Mouse (Mus musculus): ENCODE measurements around the gene Agmo. TPM values are rescaled to one million over a fixed set of nuclear protein-coding genes. Genes with fewer than 3 reads are reported as not detected.

Gene Agmo
- 0.21 and 0.28 TPM in 2 replicates for polyA plus RNA-seq (2016; fragmentation: Nextera tagmentation; extraction: Ambion mirVana)

DNA sequence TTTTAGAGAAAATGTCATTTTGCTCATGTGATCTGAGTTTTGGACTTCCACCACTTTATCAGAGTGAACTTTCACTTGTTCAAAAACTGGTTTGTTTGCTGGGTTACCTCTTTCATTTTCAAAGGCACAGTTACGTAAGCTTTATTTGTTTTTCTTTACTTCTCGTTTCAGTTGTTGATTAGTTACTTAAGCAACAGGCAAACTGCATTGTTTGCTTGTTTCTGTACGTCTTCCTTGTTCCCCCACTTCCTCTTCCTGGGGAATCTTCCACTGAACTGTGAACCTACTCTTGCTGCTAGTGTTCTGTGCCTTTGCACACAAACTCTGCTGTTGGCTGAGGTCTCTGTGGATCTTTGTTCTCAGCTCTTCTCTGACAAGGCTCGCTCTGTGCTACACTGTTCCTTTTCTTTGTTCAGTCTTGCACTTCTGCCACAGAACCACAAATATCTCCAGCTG lies at the start of gene Agmo:
TSS of gene Agmo (plus strand) at position 76 of the 456 bp plus-strand sequence.
- 68% methylated on average over 4 of the region's 4 CpGs for WGBS
- DNase-seq (ENCODE audit: extremely low spot score, low spot score) = no peak
- H3K36me3 ChIP-seq (replicated peaks) = no peaks in the 10 kb centered on the region
- H3K27me3 ChIP-seq (ENCODE audit: poor library complexity, severe bottlenecking) = no peaks in the 10 kb centered on the region
- no peaks in the 10 kb centered on the region for H3K9me3 ChIP-seq
- no peak within 1 kb of the TSS for H3K4me3 ChIP-seq
- no peaks in the 10 kb centered on the region for H3K4me1 ChIP-seq
- no peak within 1 kb of the TSS for H3K27ac ChIP-seq

DNA sequence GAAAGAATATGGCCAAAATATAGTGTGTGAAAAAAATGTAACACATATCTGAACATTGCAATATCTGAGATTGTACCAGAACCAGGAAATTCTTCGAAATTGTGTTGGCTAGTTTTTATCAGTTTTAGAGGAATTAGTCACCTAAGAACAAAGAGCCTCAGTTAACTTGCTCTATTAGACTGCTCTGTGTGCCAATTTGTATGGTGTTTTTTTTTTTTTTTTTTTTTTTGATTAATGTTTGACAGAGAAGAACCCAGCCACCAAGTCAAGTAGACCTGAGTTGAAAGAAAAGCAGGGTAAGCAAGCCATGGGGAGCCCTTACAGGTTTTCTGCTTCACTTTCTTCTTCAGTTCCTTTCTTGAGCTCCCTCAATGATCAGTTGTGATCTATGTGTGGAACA lies 10.3 kb upstream of the Agmo start:
- Histone ChIP-seq H3K4me3 (no peak overlapping the region), H3K9me3 (no peaks in the 10 kb centered on the region), H3K36me3 (replicated peaks) (no peaks in the 10 kb centered on the region), H3K4me1 (no peaks in the 10 kb centered on the region), H3K27ac (no peak overlapping the region), H3K27me3 (ENCODE audit: poor library complexity, severe bottlenecking) (no peaks in the 10 kb centered on the region)
- 88% methylated on average over 1 of the region's 1 CpGs for WGBS
- DNase-seq (ENCODE audit: extremely low spot score, low spot score) = no peak

DNA sequence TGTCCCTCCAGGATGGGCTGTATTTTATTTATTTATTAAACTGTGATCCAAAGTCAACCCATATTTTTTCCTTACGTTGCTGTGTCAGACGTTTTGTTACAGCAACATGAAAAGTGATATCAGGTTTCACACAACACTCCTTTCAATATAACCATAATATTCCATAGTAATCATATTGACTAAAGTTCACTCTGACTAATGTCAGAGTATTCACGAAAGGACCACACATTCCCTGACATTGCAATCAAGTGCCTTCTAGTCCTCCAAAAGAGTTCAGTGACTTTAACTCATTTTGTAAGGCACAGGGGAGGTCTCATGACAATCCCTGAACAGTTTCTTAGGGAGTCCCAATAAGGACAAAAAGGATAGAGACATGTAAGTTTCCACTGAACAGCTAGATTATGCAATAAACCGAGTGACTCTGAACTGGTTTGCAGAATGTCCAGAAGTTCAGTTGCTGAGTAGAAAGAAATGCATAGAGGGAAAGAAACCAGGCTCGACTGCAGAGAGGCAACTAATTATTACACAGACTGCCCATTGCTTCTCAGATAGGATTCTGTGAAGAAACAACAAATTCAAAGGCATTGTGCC lies 371 bp upstream of the Agmo start:
- Histone ChIP-seq H3K9me3 (no peaks in the 10 kb centered on the region), H3K4me1 (no peaks in the 10 kb centered on the region), H3K36me3 (replicated peaks) (no peaks in the 10 kb centered on the region), H3K27ac (no peak overlapping the region), H3K27me3 (ENCODE audit: poor library complexity, severe bottlenecking) (no peaks in the 10 kb centered on the region), H3K4me3 (no peak overlapping the region)
- no peak for DNase-seq (ENCODE audit: extremely low spot score, low spot score)
- WGBS = 82% methylated on average over 5 of the region's 5 CpGs

DNA sequence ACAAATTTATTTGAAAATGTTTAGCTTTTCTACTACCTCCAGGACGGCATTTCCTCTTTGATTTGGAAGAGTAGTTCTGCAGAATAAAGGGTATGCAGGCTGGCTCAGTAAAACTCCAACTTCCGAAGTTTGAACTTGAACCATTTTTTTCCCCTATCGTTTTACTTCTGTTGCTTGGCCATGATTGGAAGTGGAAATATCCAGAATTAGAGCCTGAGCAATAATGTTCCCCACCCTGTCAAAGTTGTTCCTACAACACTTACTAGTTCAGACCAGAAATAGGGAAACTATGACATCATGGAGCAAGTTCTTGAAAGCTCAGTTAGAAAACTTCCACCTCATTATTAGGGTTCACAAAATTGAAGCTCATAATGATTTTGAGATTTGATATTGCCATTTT lies 1.0 kb downstream of the Agmo start:
- WGBS = 90% methylated on average over 3 of the region's 3 CpGs
- H3K4me3 ChIP-seq = no peak overlapping the region
- DNase-seq (ENCODE audit: extremely low spot score, low spot score) = no peak

DNA sequence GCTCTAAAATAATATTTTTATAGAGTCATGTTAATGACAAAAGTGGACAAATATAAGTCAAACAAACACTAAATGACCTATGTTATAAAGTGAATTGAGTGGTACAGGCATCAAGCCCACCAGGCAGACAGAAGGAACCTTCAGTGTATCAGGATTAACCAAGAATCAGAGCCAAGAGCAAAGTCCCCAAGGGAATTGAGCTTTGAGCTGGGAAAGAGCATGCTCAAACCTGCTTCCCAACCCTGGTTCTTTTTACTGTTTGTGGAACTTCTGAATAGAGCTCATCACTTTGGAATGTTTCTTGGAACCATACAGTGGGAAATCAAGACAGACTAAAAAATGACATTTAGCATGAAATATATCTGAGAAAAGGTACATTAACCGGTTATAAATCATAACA lies 3.4 kb downstream of the Agmo start:
- Histone ChIP-seq H3K9me3 (no peaks in the 10 kb centered on the region), H3K4me1 (no peaks in the 10 kb centered on the region), H3K36me3 (replicated peaks) (no peaks in the 10 kb centered on the region), H3K27ac (no peak overlapping the region), H3K4me3 (no peak overlapping the region), H3K27me3 (ENCODE audit: poor library complexity, severe bottlenecking) (no peaks in the 10 kb centered on the region)
- 94% methylated on average over 1 of the region's 1 CpGs for WGBS
- no peak for DNase-seq (ENCODE audit: extremely low spot score, low spot score)

More for the DNA sequence above, 1.0 kb downstream of the Agmo start:
- no peaks in the 10 kb centered on the region for H3K4me1 ChIP-seq
- no peak overlapping the region for H3K27ac ChIP-seq
- no peaks in the 10 kb centered on the region for H3K36me3 ChIP-seq (replicated peaks)
- H3K27me3 ChIP-seq (ENCODE audit: poor library complexity, severe bottlenecking) = no peaks in the 10 kb centered on the region
- H3K9me3 ChIP-seq = no peaks in the 10 kb centered on the region

DNA sequence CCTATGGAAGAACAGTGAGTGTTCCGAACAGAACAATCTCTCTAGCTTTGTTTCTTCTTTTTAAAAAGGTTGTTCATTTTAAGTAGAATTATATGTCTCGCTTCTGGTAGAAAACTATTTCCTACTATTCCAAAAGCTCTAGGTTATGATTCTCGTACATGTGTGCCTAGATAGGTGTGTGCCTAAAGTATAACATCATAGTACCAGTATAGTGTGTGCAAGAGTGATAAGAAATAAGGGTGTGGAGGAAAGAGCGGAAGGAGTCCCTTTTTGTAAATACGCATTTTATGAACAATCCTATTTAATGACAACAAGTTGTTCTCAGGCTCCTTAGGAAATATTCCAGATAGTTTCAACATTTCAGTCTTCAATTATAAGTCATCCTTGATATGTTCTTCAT lies 10.2 kb downstream of the Agmo start:
- Histone ChIP-seq H3K36me3 (replicated peaks) (no peaks in the 10 kb centered on the region), H3K4me3 (no peak overlapping the region), H3K27ac (no peak overlapping the region), H3K9me3 (no peaks in the 10 kb centered on the region), H3K4me1 (no peaks in the 10 kb centered on the region), H3K27me3 (ENCODE audit: poor library complexity, severe bottlenecking) (no peaks in the 10 kb centered on the region)
- 94% methylated on average over 5 of the region's 5 CpGs for WGBS
- no peak for DNase-seq (ENCODE audit: extremely low spot score, low spot score)

DNA sequence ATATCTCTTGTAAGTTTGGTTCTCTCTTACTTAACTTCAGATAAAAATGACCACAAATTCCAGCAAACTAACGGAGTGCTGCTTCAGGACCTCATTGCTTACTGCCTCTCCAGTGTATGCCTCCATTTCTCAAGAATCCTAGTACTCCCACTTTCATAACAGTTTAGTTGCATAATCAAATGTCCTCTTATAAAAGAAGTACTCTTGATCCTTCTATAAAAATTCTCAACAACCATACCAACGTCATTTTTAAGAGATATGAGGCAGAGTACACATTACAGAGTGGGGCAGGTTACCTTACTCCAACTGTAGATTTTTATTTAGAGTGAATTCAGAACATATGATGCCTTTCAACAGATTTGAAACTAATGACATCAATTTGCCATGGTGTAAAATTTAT lies 15.7 kb downstream of the Agmo start:
- Histone ChIP-seq H3K27ac (no peak overlapping the region), H3K4me3 (no peak overlapping the region), H3K27me3 (ENCODE audit: poor library complexity, severe bottlenecking) (no peaks in the 10 kb centered on the region), H3K36me3 (replicated peaks) (no peaks in the 10 kb centered on the region), H3K4me1 (no peaks in the 10 kb centered on the region), H3K9me3 (no peaks in the 10 kb centered on the region)
- no peak for DNase-seq (ENCODE audit: extremely low spot score, low spot score)
- 86% methylated on average over 2 of the region's 2 CpGs for WGBS

DNA sequence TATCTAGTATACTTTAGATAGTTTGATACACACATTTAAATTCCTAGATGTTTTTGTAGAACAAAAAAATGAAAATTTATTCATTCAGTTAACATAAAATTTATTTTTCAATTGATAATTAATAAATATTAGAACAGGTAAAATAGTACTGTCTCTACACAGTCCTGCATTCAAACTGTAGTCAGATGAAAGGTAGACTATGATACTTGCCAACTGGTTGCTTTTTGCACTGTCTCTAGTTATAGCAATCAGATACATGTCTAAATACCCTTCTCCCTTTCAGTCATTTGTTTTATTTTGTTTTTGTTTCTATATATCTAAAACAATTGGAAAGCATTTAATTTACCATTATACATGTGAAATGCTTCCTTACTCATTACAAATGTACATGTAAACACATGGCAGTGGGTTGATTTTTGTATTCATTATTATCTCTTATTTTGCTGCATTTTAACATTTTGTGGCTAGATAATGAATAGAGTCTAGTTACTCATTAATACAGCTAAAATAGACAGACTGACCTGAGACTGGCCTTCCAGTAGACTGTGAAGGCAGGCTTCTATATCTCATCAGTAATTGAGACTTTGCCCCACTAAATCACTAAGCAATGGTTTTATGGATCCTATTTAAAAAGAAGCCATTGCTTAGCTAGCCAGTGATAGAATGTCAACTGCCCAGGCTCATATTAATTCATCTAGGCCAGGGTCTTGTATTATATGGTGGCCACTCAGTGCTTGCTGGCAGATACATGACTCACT lies 18.5 kb downstream of the Agmo start:
- Histone ChIP-seq H3K36me3 (replicated peaks) (no peaks in the 10 kb centered on the region), H3K27me3 (ENCODE audit: poor library complexity, severe bottlenecking) (no peaks in the 10 kb centered on the region), H3K27ac (no peak overlapping the region), H3K4me3 (no peak overlapping the region), H3K9me3 (no peaks in the 10 kb centered on the region), H3K4me1 (peaks cover 3% of the 10 kb centered on the region; the same call in 1 of the 2 replicates)
- no peak for DNase-seq (ENCODE audit: extremely low spot score, low spot score)

DNA sequence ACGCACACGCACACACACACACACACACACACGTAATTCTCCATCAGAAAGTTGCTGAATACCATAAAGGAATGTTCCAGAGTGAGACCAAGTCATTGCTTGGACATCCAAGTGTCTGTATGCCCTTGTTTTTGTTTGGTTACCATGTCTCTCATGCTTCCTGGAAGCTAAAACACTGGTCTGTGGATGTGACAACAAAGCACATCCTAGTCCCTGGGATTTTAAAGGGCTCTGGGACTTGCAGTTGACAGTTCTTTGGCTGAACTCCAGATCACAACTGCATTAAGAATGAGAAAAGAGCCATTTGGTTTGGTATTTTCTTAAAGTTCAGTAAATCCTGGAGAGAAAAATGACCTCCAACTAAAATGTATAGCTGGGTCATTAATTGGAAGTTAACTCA lies 22.2 kb downstream of the Agmo start:
- WGBS = 83% methylated on average over 3 of the region's 3 CpGs
- Histone ChIP-seq H3K27me3 (ENCODE audit: poor library complexity, severe bottlenecking) (no peaks in the 10 kb centered on the region), H3K36me3 (replicated peaks) (no peaks in the 10 kb centered on the region)

DNA sequence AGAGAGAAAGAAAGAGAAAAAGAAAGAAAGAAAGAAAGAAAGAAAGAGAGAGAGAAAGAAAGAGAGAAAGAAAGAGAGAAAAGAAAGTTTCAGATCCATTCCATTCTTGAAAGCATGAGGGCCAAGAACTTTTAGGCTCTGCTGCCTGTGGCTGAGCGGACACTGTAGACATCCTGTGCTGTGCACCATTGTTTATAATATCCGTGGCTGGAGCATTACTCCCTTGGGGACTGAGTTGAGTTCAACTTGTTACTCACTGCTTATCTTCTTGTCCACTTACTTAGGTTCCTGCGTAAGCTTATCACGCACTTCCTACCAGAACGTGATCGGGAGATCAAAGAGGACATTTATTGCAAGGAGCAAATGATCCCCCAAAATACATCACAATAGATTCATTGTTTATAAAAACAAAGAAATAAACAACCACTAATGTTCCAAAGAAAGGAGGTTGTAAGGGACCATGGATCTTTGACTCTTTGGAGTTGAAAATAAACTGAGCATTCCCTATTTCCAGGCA lies 27.3 kb downstream of the Agmo start:
- whole genome bisulfite sequencing = 67% methylated on average over 6 of the region's 6 CpGs
- H3K36me3 ChIP-seq (replicated peaks) = no peaks in the 10 kb centered on the region
- no peaks in the 10 kb centered on the region for H3K27me3 ChIP-seq (ENCODE audit: poor library complexity, severe bottlenecking)
- peaks cover 7% of the 10 kb centered on the region; the same call in 1 of the 2 replicates for H3K4me1 ChIP-seq
- H3K27ac ChIP-seq = no peak overlapping the region
- H3K4me3 ChIP-seq = no peak overlapping the region
- no peak for DNase-seq (ENCODE audit: extremely low spot score, low spot score)
- H3K9me3 ChIP-seq = no peaks in the 10 kb centered on the region

More for the DNA sequence above, 22.2 kb downstream of the Agmo start:
- Histone ChIP-seq H3K4me1 (peaks cover 3% of the 10 kb centered on the region; the same call in 1 of the 2 replicates), H3K9me3 (no peaks in the 10 kb centered on the region), H3K4me3 (no peak overlapping the region), H3K27ac (no peak overlapping the region)
- DNase-seq (ENCODE audit: extremely low spot score, low spot score) = no peak

DNA sequence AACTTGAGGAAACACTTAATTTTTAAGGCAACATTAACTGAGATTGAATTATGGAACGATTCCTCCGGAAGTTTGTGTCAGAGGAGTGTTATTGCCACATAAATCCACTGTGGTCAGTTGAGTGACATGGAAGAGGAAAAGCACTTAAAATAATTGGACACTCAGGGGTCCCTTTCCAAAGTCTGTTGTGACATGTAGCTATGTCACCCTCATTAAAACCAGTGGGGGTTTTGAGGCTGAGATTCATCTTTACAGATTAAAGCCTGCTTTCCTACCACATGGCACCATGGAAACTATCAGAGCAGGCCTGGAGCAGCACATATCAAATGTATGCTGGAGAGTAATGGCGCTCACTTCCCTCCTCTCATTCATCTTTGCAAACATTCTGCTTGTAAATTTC lies 31.2 kb downstream of the Agmo start:
- H3K36me3 ChIP-seq (replicated peaks) = no peaks in the 10 kb centered on the region
- H3K4me1 ChIP-seq = peaks cover 5% of the 10 kb centered on the region; the same call in 1 of the 2 replicates
- H3K4me3 ChIP-seq = no peak overlapping the region
- no peaks in the 10 kb centered on the region for H3K27me3 ChIP-seq (ENCODE audit: poor library complexity, severe bottlenecking)
- DNase-seq (ENCODE audit: extremely low spot score, low spot score) = no peak
- 88% methylated on average over 3 of the region's 3 CpGs for WGBS
- H3K27ac ChIP-seq = no peak overlapping the region
- no peaks in the 10 kb centered on the region for H3K9me3 ChIP-seq

DNA sequence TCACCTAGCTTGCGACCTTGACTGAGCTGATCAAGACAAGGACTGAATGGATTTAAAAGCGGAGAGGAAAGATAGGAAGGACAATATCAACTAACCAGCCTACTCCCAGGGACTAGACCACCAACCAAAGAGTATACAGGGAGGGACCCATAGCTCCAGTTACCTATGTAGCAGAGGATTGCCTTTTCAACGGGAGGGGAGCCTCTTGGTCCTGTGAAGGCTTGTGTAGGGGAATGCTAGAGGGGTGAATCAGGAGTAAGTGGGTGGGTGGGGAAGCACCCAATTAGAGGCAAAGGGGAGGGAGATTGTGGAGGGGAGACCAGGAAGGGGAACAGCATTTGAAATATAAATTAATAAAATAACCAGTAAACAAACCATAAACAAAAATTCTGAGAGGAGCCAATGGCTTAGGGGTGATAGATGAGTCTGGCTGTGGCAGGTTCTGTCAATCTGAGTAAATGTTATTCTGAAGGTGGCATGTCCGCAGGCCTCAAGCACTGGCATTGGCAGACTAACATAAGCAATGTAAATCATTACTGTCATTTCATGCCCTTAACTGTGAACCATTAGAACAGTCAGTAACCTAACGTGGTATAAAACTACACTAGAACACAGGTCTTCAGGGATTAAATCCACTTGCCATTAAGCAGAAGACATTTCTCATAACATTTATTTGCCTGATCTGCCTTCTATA lies 32.7 kb downstream of the Agmo start:
- Histone ChIP-seq H3K4me3 (no peak overlapping the region), H3K27me3 (ENCODE audit: poor library complexity, severe bottlenecking) (no peaks in the 10 kb centered on the region), H3K4me1 (peaks cover 5% of the 10 kb centered on the region; the same call in 1 of the 2 replicates), H3K9me3 (no peaks in the 10 kb centered on the region), H3K27ac (no peak overlapping the region), H3K36me3 (replicated peaks) (no peaks in the 10 kb centered on the region)
- no peak for DNase-seq (ENCODE audit: extremely low spot score, low spot score)
- WGBS = 89% methylated on average over 5 of the region's 5 CpGs

DNA sequence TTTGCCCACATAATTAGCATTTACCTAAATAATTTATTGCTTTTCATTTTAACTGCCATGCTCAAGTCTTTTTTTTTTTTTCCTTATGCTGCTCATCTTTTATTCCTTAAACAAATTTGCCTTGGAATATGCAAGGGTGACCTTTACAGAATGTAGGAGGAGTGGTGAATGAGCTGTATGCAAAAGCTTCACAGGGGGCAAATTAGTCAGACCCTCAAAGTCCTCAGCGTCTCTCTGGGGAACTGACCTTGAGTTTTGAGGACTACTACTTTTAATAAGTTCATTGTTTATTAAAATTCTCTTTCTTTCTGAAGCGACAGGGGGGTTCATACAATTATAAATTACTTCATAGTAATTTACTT lies 33.2 kb downstream of the Agmo start:
- WGBS = 64% methylated on average over 2 of the region's 2 CpGs
- Histone ChIP-seq H3K4me3 (no peak overlapping the region), H3K36me3 (replicated peaks) (no peaks in the 10 kb centered on the region), H3K27ac (no peak overlapping the region), H3K27me3 (ENCODE audit: poor library complexity, severe bottlenecking) (no peaks in the 10 kb centered on the region), H3K4me1 (peaks cover 5% of the 10 kb centered on the region; the same call in 1 of the 2 replicates), H3K9me3 (no peaks in the 10 kb centered on the region)
- DNase-seq (ENCODE audit: extremely low spot score, low spot score) = no peak
